Mouse (Mus musculus): Measurements from ENCODE around the gene Gm45233. TPM values are rescaled to one million over a fixed set of nuclear protein-coding genes. Genes with fewer than 3 reads are reported as not detected.

Gene Gm45233
- polyA plus RNA-seq, 1 experiment from 2014 or later, result not detected

- no peaks in the 10 kb centered on the region for H3K9me3 ChIP-seq
- no peaks in the 10 kb centered on the region for H3K4me1 ChIP-seq
- no peak overlapping the region for H3K27ac ChIP-seq
- no peaks in the 10 kb centered on the region for H3K36me3 ChIP-seq
- no peaks in the 10 kb centered on the region for H3K27me3 ChIP-seq
- H3K4me2 ChIP-seq (replicated peaks), result no peak overlapping the region
- 68% methylated on average over 4 of the region's 4 CpGs for WGBS
- no peak for ATAC-seq (ENCODE audit: low FRiP score, low read depth)
- no peak overlapping the region for H3K4me3 ChIP-seq
- H3K9ac ChIP-seq, result no peak overlapping the region
Observed at GRCm38 (mm10) chr7:43432891-43433290, 11.0 kb upstream of the Gm45233 start.

- H3K4me3 ChIP-seq, result no peak overlapping the region
- H3K36me3 ChIP-seq, result no peaks in the 10 kb centered on the region
- no peak for ATAC-seq (ENCODE audit: low FRiP score, low read depth)
- H3K27ac ChIP-seq, result no peak overlapping the region
- 0 out of 2 replicates have a peak, but pooled peaks cover 3% of the 10 kb centered on the region for H3K27me3 ChIP-seq
- WGBS, result 92% methylated on average over 5 of the region's 5 CpGs
- no peaks in the 10 kb centered on the region for H3K9me3 ChIP-seq
- no peaks in the 10 kb centered on the region for H3K4me1 ChIP-seq
- no peak overlapping the region for H3K4me2 ChIP-seq (replicated peaks)
- H3K9ac ChIP-seq, result no peak overlapping the region
Observed at GRCm38 (mm10) chr7:43434676-43435075, 9.3 kb upstream of the Gm45233 start.

- WGBS, result 65% methylated on average over 10 of the region's 10 CpGs
- Histone ChIP-seq H3K27me3 (0 out of 2 replicates have a peak, but pooled peaks cover 3% of the 10 kb centered on the region), H3K9me3 (no peaks in the 10 kb centered on the region), H3K9ac (no peak within 1 kb of the TSS), H3K4me2 (replicated peaks) (no peak within 1 kb of the TSS), H3K4me1 (no peaks in the 10 kb centered on the region), H3K27ac (no peak within 1 kb of the TSS), H3K4me3 (no peak within 1 kb of the TSS), H3K36me3 (no peaks in the 10 kb centered on the region)
- ATAC-seq (ENCODE audit: low FRiP score, low read depth), result no peak
Observed at GRCm38 (mm10) chr7:43436341-43437255, 7.3 kb upstream of the Gm45233 start, which contains the start of gene Nkg7. TSS of gene Nkg7 (plus strand) at chr7:43437073.

DNA sequence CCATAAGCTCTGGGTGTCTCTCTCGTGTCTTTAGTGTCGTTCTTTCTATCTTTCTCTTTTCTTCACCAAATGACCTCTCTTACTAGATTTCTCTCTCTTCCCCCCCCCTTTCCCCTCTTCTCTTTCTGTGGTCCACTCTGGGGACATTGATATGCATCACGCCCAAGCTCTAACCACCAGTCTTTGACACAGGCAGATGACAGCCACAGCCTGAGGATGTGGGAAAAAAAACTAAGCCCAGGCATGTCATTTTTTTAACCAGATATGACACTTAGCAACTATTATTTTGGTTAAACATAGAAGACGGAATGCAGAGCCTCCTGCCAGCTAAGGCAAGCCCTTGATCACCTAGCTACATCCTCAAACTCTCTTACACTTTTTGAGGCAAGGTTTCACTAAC lies 5.3 kb upstream of the Gm45233 start:
- Histone ChIP-seq H3K4me3 (no peak overlapping the region), H3K36me3 (no peaks in the 10 kb centered on the region)
- WGBS, result 79% methylated on average over 4 of the region's 4 CpGs

DNA sequence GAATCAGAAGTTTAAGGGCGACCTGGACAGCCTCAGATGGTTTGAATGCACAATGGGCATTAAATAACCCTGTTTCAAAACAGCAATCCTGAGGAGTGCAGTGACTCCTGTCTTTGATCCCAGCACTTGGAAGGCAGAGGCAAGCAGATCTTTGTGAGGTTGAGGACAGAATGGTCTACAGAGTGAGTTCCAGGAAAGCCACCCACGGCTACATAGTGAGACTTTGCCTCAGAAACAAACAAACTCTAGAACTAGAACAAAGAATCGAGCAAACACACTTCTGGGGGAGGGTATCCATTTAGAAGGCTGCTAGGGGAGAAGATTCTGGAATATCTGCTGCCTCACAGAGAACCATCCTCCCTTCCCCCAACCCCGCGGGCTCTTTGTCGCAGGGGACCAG lies 3.4 kb upstream of the Gm45233 start, which contains the start of gene Cldnd2:
Cldnd2 (plus strand) TSS at position 301 of the 400 bp plus-strand sequence.
- Histone ChIP-seq H3K9ac (no peak within 1 kb of the TSS), H3K27me3 (0 out of 2 replicates have a peak, but pooled peaks cover 3% of the 10 kb centered on the region), H3K4me1 (peaks cover 19% of the 10 kb centered on the region), H3K4me2 (replicated peaks) (no peak within 1 kb of the TSS), H3K27ac (no peak within 1 kb of the TSS), H3K4me3 (no peak within 1 kb of the TSS), H3K9me3 (no peaks in the 10 kb centered on the region), H3K36me3 (no peaks in the 10 kb centered on the region)
- WGBS, result 87% methylated on average over 6 of the region's 6 CpGs
- ATAC-seq (ENCODE audit: low FRiP score, low read depth), result no peak

More for the DNA sequence above, 5.3 kb upstream of the Gm45233 start:
- Histone ChIP-seq H3K27me3 (0 out of 2 replicates have a peak, but pooled peaks cover 3% of the 10 kb centered on the region), H3K27ac (no peak overlapping the region), H3K9ac (no peak overlapping the region), H3K9me3 (no peaks in the 10 kb centered on the region), H3K4me1 (peaks cover 9% of the 10 kb centered on the region), H3K4me2 (replicated peaks) (no peak overlapping the region)
- no peak for ATAC-seq (ENCODE audit: low FRiP score, low read depth)

DNA sequence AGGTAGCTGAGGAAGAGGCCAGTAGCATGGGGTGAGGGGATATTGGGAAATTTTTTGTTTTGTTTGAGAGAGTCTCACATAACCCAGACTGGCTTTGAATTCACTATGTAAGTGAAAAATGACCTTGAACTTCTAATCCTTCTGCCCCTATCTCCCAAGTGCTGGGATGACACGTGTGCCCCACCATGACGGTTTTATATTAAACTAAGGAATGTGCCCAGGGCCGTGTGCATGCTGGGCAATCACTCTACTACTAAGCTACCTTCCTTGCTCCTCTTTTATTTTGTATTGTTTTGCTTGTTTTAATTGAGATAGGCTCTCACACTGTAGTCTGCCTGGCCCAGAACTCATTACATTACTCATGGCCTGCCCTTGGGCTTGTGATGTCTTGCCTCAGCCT lies 2.9 kb upstream of the Gm45233 start:
- Histone ChIP-seq H3K9ac (no peak overlapping the region), H3K4me1 (peaks cover 19% of the 10 kb centered on the region), H3K27me3 (0 out of 2 replicates have a peak, but pooled peaks cover 3% of the 10 kb centered on the region), H3K4me2 (replicated peaks) (no peak overlapping the region), H3K9me3 (no peaks in the 10 kb centered on the region), H3K4me3 (no peak overlapping the region), H3K36me3 (no peaks in the 10 kb centered on the region), H3K27ac (no peak overlapping the region)
- ATAC-seq (ENCODE audit: low FRiP score, low read depth), result no peak
- WGBS, result 88% methylated on average over 3 of the region's 3 CpGs

GRCm38 (mm10) chr7:43442684-43443083 lies 1.2 kb upstream of the Gm45233 start:
- H3K36me3 ChIP-seq, result no peaks in the 10 kb centered on the region
- ATAC-seq (ENCODE audit: low FRiP score, low read depth), result no peak
- 0 out of 2 replicates have a peak, but pooled peaks cover 3% of the 10 kb centered on the region for H3K27me3 ChIP-seq
- H3K4me3 ChIP-seq, result peak overlapping the region; percentile 59
- H3K27ac ChIP-seq, result peak overlapping the region; percentile 96
- peak overlapping the region; percentile 72 for H3K9ac ChIP-seq
- H3K4me1 ChIP-seq, result peaks cover 19% of the 10 kb centered on the region
- no peaks in the 10 kb centered on the region for H3K9me3 ChIP-seq
- peak overlapping the region; percentile 83 for H3K4me2 ChIP-seq (replicated peaks)
- WGBS, result 16% methylated on average over 9 of the region's 9 CpGs

DNA sequence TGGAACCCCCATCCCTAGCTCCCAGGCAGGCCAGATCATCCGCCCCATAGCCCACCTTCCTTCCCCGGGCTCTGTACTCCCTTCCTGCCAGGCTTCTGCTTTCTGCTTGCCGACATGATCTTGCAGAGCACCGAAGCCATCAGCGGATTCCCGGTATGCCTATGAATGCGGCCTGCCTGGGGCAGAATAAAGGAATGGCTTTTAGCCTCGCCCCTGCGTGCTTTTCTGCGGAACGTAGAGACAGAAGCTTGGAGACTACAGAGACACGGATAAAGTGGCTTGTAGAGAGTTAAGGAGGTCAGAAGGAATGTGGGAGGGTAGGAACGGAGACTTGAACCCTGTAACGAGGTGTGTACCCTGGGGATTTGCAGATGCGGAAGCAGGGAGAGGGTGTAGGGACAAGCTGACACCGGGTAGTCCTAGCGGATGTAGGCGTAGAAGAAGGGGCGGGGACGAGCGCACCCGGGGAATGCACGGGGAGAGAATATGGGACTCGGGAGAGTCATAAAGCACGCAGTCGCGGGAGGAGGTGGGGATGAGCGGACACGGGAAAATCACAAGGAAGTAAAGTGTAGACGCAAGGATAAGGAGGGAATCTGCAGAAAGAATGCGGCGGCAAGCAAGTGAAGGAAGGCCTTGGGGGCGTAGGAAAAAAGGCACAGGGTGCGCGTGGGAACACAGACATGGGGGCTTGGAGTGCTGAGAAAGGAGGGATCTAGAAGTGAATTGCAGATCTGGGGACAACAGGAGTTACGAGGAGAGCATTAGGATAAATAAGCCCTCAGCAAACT lies 607 bp upstream of the Gm45233 start:
- Histone ChIP-seq H3K9me3 (no peaks in the 10 kb centered on the region), H3K4me3 (peak overlapping the region; percentile 59), H3K4me1 (peaks cover 19% of the 10 kb centered on the region), H3K27me3 (0 out of 2 replicates have a peak, but pooled peaks cover 3% of the 10 kb centered on the region), H3K4me2 (replicated peaks) (peak overlapping the region; percentile 83), H3K36me3 (no peaks in the 10 kb centered on the region), H3K9ac (peak overlapping the region; percentile 72), H3K27ac (peak overlapping the region; percentile 96)
- peak; percentile 87 for ATAC-seq (ENCODE audit: low FRiP score, low read depth)
- WGBS, result 1% methylated on average over 36 of the region's 36 CpGs

GRCm38 (mm10) chr7:43447801-43448200 lies 3.9 kb downstream of the Gm45233 start:
- H3K4me3 ChIP-seq, result no peak overlapping the region
- no peak overlapping the region for H3K4me2 ChIP-seq (replicated peaks)
- H3K9ac ChIP-seq, result no peak overlapping the region
- H3K9me3 ChIP-seq, result no peaks in the 10 kb centered on the region
- H3K27ac ChIP-seq, result no peak overlapping the region
- no peak for ATAC-seq (ENCODE audit: low FRiP score, low read depth)
- H3K4me1 ChIP-seq, result peaks cover 14% of the 10 kb centered on the region
- H3K27me3 ChIP-seq, result no peaks in the 10 kb centered on the region
- peaks cover 18% of the 10 kb centered on the region for H3K36me3 ChIP-seq
- WGBS, result 77% methylated on average over 4 of the region's 4 CpGs

DNA sequence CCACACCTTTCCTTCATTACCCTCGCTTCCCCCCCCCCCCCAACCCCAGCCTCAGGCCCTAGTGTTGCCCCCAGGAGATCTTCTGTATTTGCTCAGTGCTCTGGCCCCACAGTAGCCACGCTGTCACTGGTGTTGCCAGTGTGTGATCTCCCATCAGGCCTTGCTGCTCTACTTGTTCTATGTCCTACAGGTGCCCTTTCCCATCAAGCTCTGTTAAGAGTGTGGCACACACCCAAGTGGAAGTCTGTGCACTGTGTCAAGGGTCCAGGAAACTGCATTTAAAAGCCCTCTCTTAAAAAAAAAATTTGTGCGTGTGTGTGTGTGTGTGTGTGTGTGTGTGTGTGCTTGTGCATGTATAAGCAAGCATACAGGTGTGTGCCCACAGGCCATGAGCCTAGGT lies 4.3 kb downstream of the Gm45233 start:
- no peak overlapping the region for H3K9ac ChIP-seq

GRCm38 (mm10) chr7:43449811-43450210 lies 5.9 kb downstream of the Gm45233 start:
- no peak overlapping the region for H3K27ac ChIP-seq
- H3K9ac ChIP-seq, result no peak overlapping the region
- no peaks in the 10 kb centered on the region for H3K27me3 ChIP-seq
- H3K36me3 ChIP-seq, result peaks cover 37% of the 10 kb centered on the region
- no peak for ATAC-seq (ENCODE audit: low FRiP score, low read depth)
- no peaks in the 10 kb centered on the region for H3K9me3 ChIP-seq
- peaks cover 4% of the 10 kb centered on the region for H3K4me1 ChIP-seq
- no peak overlapping the region for H3K4me2 ChIP-seq (replicated peaks)
- no peak overlapping the region for H3K4me3 ChIP-seq
- 93% methylated on average over 2 of the region's 2 CpGs for WGBS

More for the DNA sequence above, 4.3 kb downstream of the Gm45233 start:
- Histone ChIP-seq H3K4me2 (replicated peaks) (no peak overlapping the region), H3K27ac (no peak overlapping the region), H3K9me3 (no peaks in the 10 kb centered on the region), H3K4me1 (peaks cover 11% of the 10 kb centered on the region), H3K36me3 (peaks cover 22% of the 10 kb centered on the region), H3K4me3 (no peak overlapping the region), H3K27me3 (no peaks in the 10 kb centered on the region)
- 87% methylated on average over 3 of the region's 3 CpGs for WGBS
- ATAC-seq (ENCODE audit: low FRiP score, low read depth), result no peak

DNA sequence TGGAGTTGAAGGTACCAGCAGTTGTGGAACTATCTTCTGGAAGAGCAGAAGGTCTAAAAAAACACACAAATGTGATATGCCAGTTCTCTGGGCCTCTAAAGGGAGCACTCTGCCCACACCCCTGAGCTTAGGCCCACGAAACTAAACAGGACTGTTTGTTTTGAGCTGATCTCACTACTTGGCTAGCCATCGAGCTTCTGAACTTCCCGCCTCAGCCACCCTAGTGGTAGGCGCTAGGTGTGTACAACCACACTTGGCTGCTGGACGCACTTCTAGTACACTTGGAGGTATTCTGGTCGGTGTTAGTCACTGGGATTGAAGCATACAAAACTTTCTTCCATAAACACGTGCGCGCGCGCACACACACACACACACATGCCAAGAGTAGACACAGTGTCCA lies 7.8 kb downstream of the Gm45233 start:
- no peak overlapping the region for H3K4me2 ChIP-seq (replicated peaks)
- no peak for ATAC-seq (ENCODE audit: low FRiP score, low read depth)
- no peak overlapping the region for H3K9ac ChIP-seq
- H3K4me3 ChIP-seq, result no peak overlapping the region
- no peaks in the 10 kb centered on the region for H3K9me3 ChIP-seq
- H3K27ac ChIP-seq, result no peak overlapping the region
- peaks cover 56% of the 10 kb centered on the region for H3K36me3 ChIP-seq
- H3K27me3 ChIP-seq, result no peaks in the 10 kb centered on the region
- WGBS, result 93% methylated on average over 11 of the region's 11 CpGs
- no peaks in the 10 kb centered on the region for H3K4me1 ChIP-seq
